Comparison of ENCODE assay signal across 8 mouse cellular contexts in genomic region chr10:80827870-80828420, GRCm38 (mm10). TPM values are rescaled to one million over a fixed set of nuclear protein-coding genes. Genes with fewer than 3 reads are reported as not detected.
DNase-seq lines count a peak whose midpoint lies in the region; ATAC-seq and TF ChIP-seq lines count a peak whose summit lies in the region.

No protein-coding gene starts in this region.

- no peak overlapping the region for H3K27ac ChIP-seq in kidney, postnatal 0 days
- H3K27ac ChIP-seq in embryonic facial prominence, embryonic 12.5 days: no peak overlapping the region
- no peak overlapping the region for H3K27ac ChIP-seq in hindbrain, postnatal 0 days

- no peaks in the 10 kb centered on the region for H3K9me3 ChIP-seq in kidney, postnatal 0 days (replicated peaks; ENCODE audit: low read length)
- H3K9me3 ChIP-seq in embryonic facial prominence, embryonic 12.5 days: no peaks in the 10 kb centered on the region
- no peaks in the 10 kb centered on the region for H3K9me3 ChIP-seq in hindbrain, postnatal 0 days (ENCODE audit: low read length)

- no peak for ATAC-seq in kidney, postnatal 0 days (replicated peaks; ENCODE audit: low FRiP score, low read depth)
- no peak for ATAC-seq in embryonic facial prominence, embryonic 12.5 days (ENCODE audit: insufficient number of reproducible peaks, insufficient read depth, low FRiP score, low TSS enrichment)
- no peak for ATAC-seq in hindbrain, postnatal 0 days
- ATAC-seq in megakaryocyte-erythroid progenitor cell, adult 5-6 weeks (replicated peaks; ENCODE audit: low FRiP score, low TSS enrichment, poor library complexity, severe bottlenecking): no peak

- peaks cover 15% of the 10 kb centered on the region; the same call in 1 of the 2 replicates for H3K36me3 ChIP-seq in kidney, postnatal 0 days (ENCODE audit: insufficient read depth, low read length)
- H3K36me3 ChIP-seq in embryonic facial prominence, embryonic 12.5 days: peaks cover 20% of the 10 kb centered on the region
- H3K36me3 ChIP-seq in hindbrain, postnatal 0 days (ENCODE audit: insufficient read depth, low read length): peaks cover 12% of the 10 kb centered on the region
- peaks cover 14% of the 10 kb centered on the region for H3K36me3 ChIP-seq in myocyte (ENCODE audit: control insufficient read depth, insufficient read depth)

- 0 out of 2 replicates have a peak, but pooled peaks cover 12% of the 10 kb centered on the region for H3K4me1 ChIP-seq in kidney, postnatal 0 days (replicated peaks; ENCODE audit: insufficient read depth, low read length)
- H3K4me1 ChIP-seq in embryonic facial prominence, embryonic 12.5 days: peaks cover 29% of the 10 kb centered on the region
- H3K4me1 ChIP-seq in hindbrain, postnatal 0 days (ENCODE audit: insufficient read depth, low read length): peaks cover 5% of the 10 kb centered on the region; the same call in 1 of the 2 replicates

- peaks cover 26% of the 10 kb centered on the region for H3K79me2 ChIP-seq in myocyte (ENCODE audit: control insufficient read depth, insufficient read depth)

- no peak for TF ChIP-seq CTCF in kidney, postnatal 0 days (IDR thresholded peaks at IDR 0.05; ENCODE audit: low read depth)
- no peak for TF ChIP-seq CTCF in hindbrain, postnatal 0 days (IDR thresholded peaks at IDR 0.05; ENCODE audit: low read depth)

- peak overlapping the region; percentile 78 for H3K4me3 ChIP-seq in kidney, postnatal 0 days (replicated peaks; ENCODE audit: low read depth, low read length)
- peak overlapping the region; percentile 81 for H3K4me3 ChIP-seq in embryonic facial prominence, embryonic 12.5 days
- H3K4me3 ChIP-seq in hindbrain, postnatal 0 days (ENCODE audit: low read length): peak overlapping the region; percentile 60
- peak overlapping the region; percentile 74 for H3K4me3 ChIP-seq in myocyte

- DNase-seq in kidney, postnatal 0 days (ENCODE audit: low spot score): no peak
- DNase-seq in kidney, postnatal 36 days: no peak
- no peak for DNase-seq in hindbrain, postnatal 0 days (ENCODE audit: low spot score)
- DNase-seq in urinary bladder, postnatal 14 days (ENCODE audit: low spot score): no peak
- DNase-seq in right cerebral cortex, postnatal 36 days (ENCODE audit: low spot score in 2 of 2): no peak

- no peaks in the 10 kb centered on the region for H3K27me3 ChIP-seq in kidney, postnatal 0 days (ENCODE audit: insufficient read depth, low read length)
- no peaks in the 10 kb centered on the region for H3K27me3 ChIP-seq in embryonic facial prominence, embryonic 12.5 days
- H3K27me3 ChIP-seq in hindbrain, postnatal 0 days (ENCODE audit: insufficient read depth, low read length): no peaks in the 10 kb centered on the region
- H3K27me3 ChIP-seq in myocyte (ENCODE audit: control insufficient read depth, insufficient read depth, insufficient read length): no peaks in the 10 kb centered on the region

- H3ac ChIP-seq in myocyte (ENCODE audit: control insufficient read depth, insufficient read length): no peak overlapping the region

- TF ChIP-seq POLR2A in myocyte (IDR thresholded peaks at IDR 0.05; ENCODE audit: insufficient read length, low read depth): peak; percentile 21

- peak overlapping the region; percentile 64 for H3K4me2 ChIP-seq in kidney, postnatal 0 days (ENCODE audit: low read length)
- H3K4me2 ChIP-seq in embryonic facial prominence, embryonic 12.5 days (replicated peaks): peak overlapping the region; percentile 92
- peak overlapping the region; percentile 94 for H3K4me2 ChIP-seq in hindbrain, postnatal 0 days (ENCODE audit: low read depth, low read length)
- H3K4me2 ChIP-seq in myocyte (ENCODE audit: low read depth): peak overlapping the region; percentile 98

- 55% methylated on average over 10 of the region's 10 CpGs for WGBS in kidney, postnatal 0 days
- 72% methylated on average over 10 of the region's 10 CpGs for WGBS in embryonic facial prominence, embryonic 12.5 days
- 72% methylated on average over 10 of the region's 10 CpGs for WGBS in hindbrain, postnatal 0 days

- H3K9ac ChIP-seq in kidney, postnatal 0 days (ENCODE audit: low read depth, low read length): peak overlapping the region; percentile 95
- peak overlapping the region; percentile 94 for H3K9ac ChIP-seq in embryonic facial prominence, embryonic 12.5 days
- peak overlapping the region; percentile 87 for H3K9ac ChIP-seq in hindbrain, postnatal 0 days (replicated peaks; ENCODE audit: low read length)

TF ChIP-seq in myocyte, 11 proteins besides CTCF, POLR2A, EP300 and RAD21:
- TF ChIP-seq TCF3 (IDR thresholded peaks at IDR 0.05; ENCODE audit: insufficient read length, low read depth) (no peak), SRF (IDR thresholded peaks at IDR 0.05; ENCODE audit: control insufficient read depth, insufficient read length, low read depth) (no peak), CEBPB (IDR thresholded peaks at IDR 0.05; ENCODE audit: insufficient read depth, poor library complexity, severe bottlenecking) (no peak), E2F4 (IDR thresholded peaks at IDR 0.05; ENCODE audit: insufficient read depth) (no peak), POLR2AphosphoS2 (IDR thresholded peaks at IDR 0.05; ENCODE audit: insufficient read length, low read depth) (peak; percentile 25), MAX (IDR thresholded peaks at IDR 0.05; ENCODE audit: low read depth) (no peak), MYOD1 (IDR thresholded peaks at IDR 0.05; ENCODE audit: control insufficient read depth in 1 of 3, insufficient read length in 2 of 3, low read depth in 2 of 3) (no peak), USF1 (IDR thresholded peaks at IDR 0.05; ENCODE audit: low read depth) (no peak)

RNA-seq across cellular contexts. Expression of gene Oaz1, which starts 1.5 kb away (rescaled TPM):
- 1,422 and 1,480 TPM in 2 replicates for polyA plus RNA-seq in kidney, postnatal 0 days (2015; fragmentation: Nextera tagmentation; extraction: Ambion mirVana)
- polyA plus RNA-seq in embryonic facial prominence, embryonic 12.5 days (2016; fragmentation: Nextera tagmentation; extraction: Ambion mirVana): 1,786 and 1,871 TPM in 2 replicates
- 1,128 and 1,180 TPM in 2 replicates for total RNA-seq in hindbrain, postnatal 0 days (2014; rRNA removed)
- polyA plus RNA-seq in hindbrain, postnatal 0 days (2015; fragmentation: Nextera tagmentation; extraction: Ambion mirVana): 1,097 and 1,185 TPM in 2 replicates
- polyA plus RNA-seq in myocyte (2012; fragmentation: generic; extraction: Trizol): 1,349 TPM
- total RNA-seq in megakaryocyte-erythroid progenitor cell, adult 5-6 weeks (2014; fragmentation: Nextera tagmentation): 1,436 and 1,526 TPM in 2 replicates
- 220 and 353 TPM in 2 replicates for total RNA-seq in megakaryocyte-erythroid progenitor cell, adult 5-6 weeks (2017)

RNA-seq across cellular contexts. Expression of gene Jsrp1, which starts 14.6 kb away (rescaled TPM):
- 4.0 and 4.6 TPM in 2 replicates for polyA plus RNA-seq in kidney, postnatal 0 days (2015; fragmentation: Nextera tagmentation; extraction: Ambion mirVana)
- polyA plus RNA-seq in embryonic facial prominence, embryonic 12.5 days (2016; fragmentation: Nextera tagmentation; extraction: Ambion mirVana): 1.6 and 1.8 TPM in 2 replicates
- 0.22 TPM in 1 of 2 replicates, not detected in the other for total RNA-seq in hindbrain, postnatal 0 days (2014; rRNA removed)
- 1.4 and 1.6 TPM in 2 replicates for polyA plus RNA-seq in hindbrain, postnatal 0 days (2015; fragmentation: Nextera tagmentation; extraction: Ambion mirVana)
- 343 TPM for polyA plus RNA-seq in myocyte (2012; fragmentation: generic; extraction: Trizol)
- total RNA-seq in megakaryocyte-erythroid progenitor cell, adult 5-6 weeks (2014; fragmentation: Nextera tagmentation): not detected in 2 replicates
- total RNA-seq in megakaryocyte-erythroid progenitor cell, adult 5-6 weeks (2017): not detected in 2 replicates

RNA-seq across cellular contexts. Expression of gene Lingo3, which starts 15.9 kb away (rescaled TPM):
- 0.61 and 0.89 TPM in 2 replicates for polyA plus RNA-seq in kidney, postnatal 0 days (2015; fragmentation: Nextera tagmentation; extraction: Ambion mirVana)
- polyA plus RNA-seq in embryonic facial prominence, embryonic 12.5 days (2016; fragmentation: Nextera tagmentation; extraction: Ambion mirVana): 1.7 and 2.1 TPM in 2 replicates
- 66.9 and 70.3 TPM in 2 replicates for total RNA-seq in hindbrain, postnatal 0 days (2014; rRNA removed)
- 26.6 and 28.0 TPM in 2 replicates for polyA plus RNA-seq in hindbrain, postnatal 0 days (2015; fragmentation: Nextera tagmentation; extraction: Ambion mirVana)
- 0.05 TPM for polyA plus RNA-seq in myocyte (2012; fragmentation: generic; extraction: Trizol)
- total RNA-seq in megakaryocyte-erythroid progenitor cell, adult 5-6 weeks (2014; fragmentation: Nextera tagmentation): 1.6 TPM in 1 of 2 replicates, not detected in the other
- not detected in 2 replicates for total RNA-seq in megakaryocyte-erythroid progenitor cell, adult 5-6 weeks (2017)

RNA-seq across cellular contexts. Expression of gene Amh, which starts 22.9 kb away (rescaled TPM):
- polyA plus RNA-seq in kidney, postnatal 0 days (2015; fragmentation: Nextera tagmentation; extraction: Ambion mirVana): 0.09 TPM in 1 of 2 replicates, not detected in the other
- polyA plus RNA-seq in embryonic facial prominence, embryonic 12.5 days (2016; fragmentation: Nextera tagmentation; extraction: Ambion mirVana): not detected in 2 replicates
- 0.47 and 2.6 TPM in 2 replicates for total RNA-seq in hindbrain, postnatal 0 days (2014; rRNA removed)
- 0.24 TPM in 1 of 2 replicates, not detected in the other for polyA plus RNA-seq in hindbrain, postnatal 0 days (2015; fragmentation: Nextera tagmentation; extraction: Ambion mirVana)
- polyA plus RNA-seq in myocyte (2012; fragmentation: generic; extraction: Trizol): 0.76 TPM
- 0.59 TPM in 1 of 2 replicates, not detected in the other for total RNA-seq in megakaryocyte-erythroid progenitor cell, adult 5-6 weeks (2014; fragmentation: Nextera tagmentation)
- not detected in 2 replicates for total RNA-seq in megakaryocyte-erythroid progenitor cell, adult 5-6 weeks (2017)

RNA-seq across cellular contexts. Expression of gene Lsm7, which starts 27.1 kb away (rescaled TPM):
- polyA plus RNA-seq in kidney, postnatal 0 days (2015; fragmentation: Nextera tagmentation; extraction: Ambion mirVana): 269 and 270 TPM in 2 replicates
- polyA plus RNA-seq in embryonic facial prominence, embryonic 12.5 days (2016; fragmentation: Nextera tagmentation; extraction: Ambion mirVana): 314 and 329 TPM in 2 replicates
- 165 and 189 TPM in 2 replicates for total RNA-seq in hindbrain, postnatal 0 days (2014; rRNA removed)
- 279 and 295 TPM in 2 replicates for polyA plus RNA-seq in hindbrain, postnatal 0 days (2015; fragmentation: Nextera tagmentation; extraction: Ambion mirVana)
- polyA plus RNA-seq in myocyte (2012; fragmentation: generic; extraction: Trizol): 150 TPM
- 291 and 326 TPM in 2 replicates for total RNA-seq in megakaryocyte-erythroid progenitor cell, adult 5-6 weeks (2014; fragmentation: Nextera tagmentation)
- 401 and 445 TPM in 2 replicates for total RNA-seq in megakaryocyte-erythroid progenitor cell, adult 5-6 weeks (2017)

Comparison
In these comparisons a context has a peak if more than half of its experiments do, and no peak if none do; other contexts are left out.
1. RNA of gene Jsrp1, which starts 14.6 kb away (polyA plus RNA-seq): 343 TPM in myocyte (single experiment); 4.0 to 4.6 TPM in kidney, postnatal 0 days, 1.6 to 1.8 TPM in embryonic facial prominence, embryonic 12.5 days and 1.4 to 1.6 TPM in hindbrain, postnatal 0 days; every median in the first group is over 10 times any median in the second.
2. Peak in every context shown above with its lines, with median percentiles within 50 percentile points of each other: H3K4me2 ChIP-seq, H3K4me3 ChIP-seq and H3K9ac ChIP-seq.